Mouse (Mus musculus) ES-Bruce4 (cell line): ENCODE measurements at regions not wholly inside any gene's neighbourhood (a gene's known extent, or its start where the extent isn't known, plus 50 kb on each side); places are given as distances from the start of the nearest gene placed in this dataset.

Source experiments
- CTCF ChIP-seq: IDR thresholded peaks from one replicate; pipeline ENCODE4 v1.8.1; 2011; ENCODE audit warnings: low read depth, low read length
- EP300 ChIP-seq: IDR thresholded peaks from 2 replicates; pipeline ENCODE4 v1.6.1; 2011; ENCODE audit warnings: low read depth, low read length; ENCODE audit not compliant: insufficient read depth
- POLR2A ChIP-seq: IDR thresholded peaks from one replicate; pipeline ENCODE4 v1.8.1; 2011; ENCODE audit warnings: low read length; ENCODE audit not compliant: insufficient read depth

DNA sequence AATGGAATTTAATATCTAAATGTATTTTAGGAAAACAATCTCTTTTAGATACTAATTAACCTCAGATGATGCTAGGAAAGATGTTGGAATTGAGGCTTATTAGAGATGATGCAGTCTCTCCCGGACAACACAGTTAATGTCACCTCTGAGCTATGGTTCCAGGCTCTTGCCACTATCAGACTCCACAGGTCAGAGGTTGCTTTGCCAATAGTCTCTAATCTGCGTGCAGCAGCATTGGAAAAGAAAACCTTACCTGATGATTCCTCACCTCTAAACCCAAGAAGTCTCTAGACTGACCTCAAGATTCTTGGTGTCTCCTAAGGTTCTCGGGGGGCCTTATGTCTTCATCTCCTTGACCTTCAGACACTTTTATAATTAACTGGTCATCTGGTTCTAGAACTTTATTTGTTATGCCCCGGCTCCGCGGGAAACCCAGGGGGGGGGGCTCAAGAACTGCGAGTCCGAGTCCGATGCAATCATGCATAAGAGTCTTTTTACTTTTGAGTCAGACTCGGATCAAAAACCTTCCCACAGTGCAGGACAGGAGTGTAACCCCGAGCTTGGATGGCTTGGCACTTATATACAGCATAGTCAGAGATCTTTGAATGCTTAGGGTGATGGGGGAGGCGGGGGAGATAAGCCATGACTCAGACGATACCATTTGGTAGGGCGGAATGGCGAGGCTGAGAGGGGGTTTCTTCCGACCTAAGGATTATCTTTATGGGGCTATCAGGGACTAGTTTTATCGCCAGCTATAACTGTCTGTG is 626.9 kb downstream of the Zfp706 start:
- TF ChIP-seq CTCF = no peak
- no peak for TF ChIP-seq POLR2A
- TF ChIP-seq EP300 = no peak
